Mouse (Mus musculus) lung, postnatal 25 days (tissue): ENCODE results near the gene Macf1.

Experiments
- DNase-seq: peaks from one replicate; pipeline ENCODE4 v3.0.0; 2022; ENCODE audit warnings: low spot score

The Macf1 gene

DNA sequence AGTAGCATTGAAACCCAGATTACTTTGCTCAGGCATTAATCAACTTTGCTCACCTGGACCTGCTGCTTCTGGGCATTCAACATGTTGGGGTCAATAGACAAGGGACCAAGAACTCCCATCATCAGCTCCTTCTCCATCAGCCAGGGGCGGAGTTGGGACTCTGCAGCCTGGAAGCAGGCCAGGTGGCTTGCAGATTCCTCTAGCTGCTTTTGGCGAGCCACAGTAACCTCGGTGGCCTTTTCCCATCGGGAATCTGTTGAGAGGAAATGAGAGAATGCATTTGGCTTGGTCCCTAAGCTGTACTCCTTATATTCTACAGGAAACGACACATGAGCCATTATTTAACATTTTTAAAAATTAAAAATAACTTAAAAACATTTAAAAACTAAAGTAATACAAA is 245.7 kb downstream of the Macf1 start:
- DNase-seq: peak; percentile 36

- no peak for DNase-seq
Measured at GRCm38 (mm10) chr4:123433171-123433570, 251.0 kb downstream of the Macf1 start.

DNA sequence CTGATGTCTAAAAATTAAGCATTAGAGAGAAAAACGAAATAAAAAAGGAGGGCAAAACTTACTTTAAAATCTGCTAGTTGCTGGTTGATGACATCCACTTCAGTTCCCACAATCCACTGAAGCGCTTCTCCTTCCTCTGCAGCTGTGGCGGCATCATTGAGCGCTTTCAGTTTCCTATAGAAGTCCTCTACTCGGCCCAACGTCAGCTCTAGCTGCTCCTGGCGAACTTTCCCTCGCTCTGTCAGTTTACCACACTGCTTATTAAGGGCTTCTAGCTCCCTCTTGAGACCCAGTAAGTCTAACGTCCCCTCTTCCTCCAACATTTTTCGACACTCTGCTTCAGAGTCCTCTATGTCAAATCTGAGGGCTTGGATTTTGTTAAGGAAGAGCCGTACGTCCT is 252.2 kb downstream of the Macf1 start:
- no peak for DNase-seq

DNA sequence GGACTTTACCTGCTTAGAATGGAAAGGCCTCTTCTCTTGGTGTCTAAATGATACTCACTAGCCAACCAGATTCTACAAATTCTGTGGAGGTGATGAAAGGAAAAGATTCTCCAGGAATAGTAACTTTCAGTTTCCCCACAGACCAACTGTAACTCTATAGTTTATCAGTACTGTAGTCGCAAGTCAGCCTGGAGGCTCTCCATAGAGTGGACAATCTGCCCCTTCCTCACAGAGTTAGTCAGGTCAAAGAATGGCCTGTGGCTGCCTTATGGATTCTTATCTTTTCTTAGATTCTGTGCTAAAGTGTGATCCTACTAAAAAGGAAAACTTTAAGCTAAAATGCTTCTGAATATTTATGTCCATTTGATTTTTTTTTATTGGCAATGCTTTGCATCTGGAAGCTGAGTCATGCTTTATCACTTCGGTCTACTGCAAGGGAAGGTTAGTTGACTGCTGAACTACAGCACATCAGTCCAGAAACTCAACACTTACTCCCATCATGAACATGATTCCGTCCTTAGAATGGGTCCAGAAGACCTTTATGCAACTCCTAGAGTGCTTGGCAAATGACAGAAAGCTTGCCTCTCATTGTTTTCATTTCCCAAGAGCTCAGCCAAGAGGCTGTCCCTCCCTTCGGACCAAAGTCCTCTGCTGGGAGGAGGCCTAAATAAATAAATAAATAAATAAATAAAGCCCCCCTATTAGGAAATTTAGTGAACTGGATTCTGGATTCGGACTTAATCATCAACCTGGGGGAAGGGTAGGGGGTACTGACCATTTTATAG is 256.1 kb downstream of the Macf1 start:
- DNase-seq: no peak

DNA sequence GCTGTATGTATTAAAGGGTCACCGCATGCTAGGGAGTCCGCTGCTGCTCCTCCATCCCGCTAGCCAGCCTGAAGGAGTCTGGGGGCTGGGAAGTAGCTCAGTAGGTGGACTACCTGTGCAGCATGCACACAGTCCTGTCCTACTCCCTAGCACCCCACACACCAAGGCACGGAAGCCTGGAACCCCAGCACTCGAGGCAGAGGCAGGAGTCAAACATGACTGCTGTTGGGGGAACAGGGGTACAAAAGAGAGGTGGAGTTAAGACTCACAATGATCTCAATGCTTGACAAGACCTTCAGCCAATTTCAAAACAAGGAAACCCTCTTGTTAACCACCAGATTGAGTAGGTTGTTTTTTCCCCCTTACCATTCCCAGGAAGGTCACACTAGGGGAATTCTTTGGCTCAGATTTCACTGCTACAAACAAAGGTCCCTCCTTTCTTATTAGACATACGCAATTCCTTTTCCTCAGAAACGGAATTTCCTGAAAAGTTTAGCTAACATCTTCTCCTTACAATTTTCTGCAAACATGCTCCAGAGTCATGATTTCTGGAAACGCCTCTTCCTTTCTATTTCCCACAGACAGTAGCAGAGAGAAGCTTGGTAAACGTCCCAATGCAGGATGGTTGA is 256.8 kb downstream of the Macf1 start:
- DNase-seq: no peak

DNA sequence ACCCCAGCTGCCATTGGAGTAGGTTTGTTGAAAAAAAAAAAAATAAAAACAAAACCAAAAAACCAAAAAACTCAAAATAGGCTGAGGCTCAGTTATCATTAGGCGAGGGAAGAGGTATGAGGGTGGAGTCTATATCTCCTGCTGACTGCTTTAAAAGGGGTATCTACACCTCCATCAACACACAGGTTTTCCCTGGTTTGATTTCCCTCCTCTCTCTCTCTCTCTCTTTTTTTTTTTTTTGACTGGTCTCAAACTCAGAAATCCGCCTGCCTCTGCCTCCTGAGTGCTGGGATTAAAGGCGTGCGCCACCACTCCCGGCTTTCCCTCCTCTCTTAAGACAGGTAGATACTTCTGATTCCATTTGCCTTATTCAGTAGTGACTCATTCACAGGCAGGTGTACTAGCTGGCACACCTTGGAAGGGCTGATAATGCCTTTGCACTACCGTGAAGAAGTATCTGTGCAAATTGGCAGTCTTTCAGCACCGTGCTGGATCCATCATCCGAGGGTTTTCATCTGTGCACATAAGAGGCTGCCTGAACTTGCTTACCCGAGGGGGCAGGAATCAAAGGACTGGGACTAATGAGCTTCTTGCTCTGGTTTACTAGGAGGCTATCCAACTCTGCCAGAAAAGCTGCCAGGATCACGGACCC is 257.6 kb downstream of the Macf1 start:
- DNase-seq: no peak

- DNase-seq: peak; percentile 81
Measured at GRCm38 (mm10) chr4:123425672-123426272, 258.4 kb downstream of the Macf1 start.

DNA sequence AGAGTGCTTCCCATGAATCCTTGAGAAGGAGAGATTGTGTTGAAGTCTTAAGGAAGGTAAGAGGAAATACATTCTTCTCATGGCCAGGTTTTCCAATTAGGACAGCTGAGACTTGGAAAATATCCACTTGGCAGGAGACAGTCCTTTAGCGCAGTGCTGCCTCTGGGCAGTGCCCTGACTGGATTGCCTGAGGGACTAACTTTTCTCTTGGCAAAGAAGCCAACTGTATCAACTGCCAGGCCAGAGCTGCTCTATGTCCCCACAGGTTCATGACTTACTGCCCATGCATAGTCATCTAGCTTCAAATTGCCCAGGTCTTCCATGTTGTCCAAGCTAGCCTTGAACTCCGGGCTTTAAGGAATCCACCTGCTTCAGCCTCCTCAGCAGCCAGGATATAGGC is 260.1 kb downstream of the Macf1 start:
- no peak for DNase-seq

DNA sequence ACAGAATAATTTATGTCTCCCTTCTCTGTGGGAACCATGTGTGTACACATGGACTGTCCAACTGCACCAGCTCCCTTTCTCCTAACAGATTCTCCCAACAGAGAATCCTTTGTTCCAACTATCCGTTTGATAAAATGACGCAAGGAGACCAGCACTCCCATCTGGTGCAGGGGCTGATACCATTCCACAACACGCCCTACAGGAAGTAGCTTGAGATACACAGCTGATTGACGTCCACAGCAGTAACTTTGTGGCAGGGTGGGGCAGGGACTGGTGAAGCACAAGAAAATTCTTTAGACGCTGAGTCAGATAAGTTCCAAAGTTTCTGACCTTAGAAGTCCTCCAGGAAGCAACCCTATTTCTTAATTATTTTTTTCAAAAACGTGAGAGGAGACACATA is 261.3 kb downstream of the Macf1 start:
- DNase-seq: peak; percentile 88

DNA sequence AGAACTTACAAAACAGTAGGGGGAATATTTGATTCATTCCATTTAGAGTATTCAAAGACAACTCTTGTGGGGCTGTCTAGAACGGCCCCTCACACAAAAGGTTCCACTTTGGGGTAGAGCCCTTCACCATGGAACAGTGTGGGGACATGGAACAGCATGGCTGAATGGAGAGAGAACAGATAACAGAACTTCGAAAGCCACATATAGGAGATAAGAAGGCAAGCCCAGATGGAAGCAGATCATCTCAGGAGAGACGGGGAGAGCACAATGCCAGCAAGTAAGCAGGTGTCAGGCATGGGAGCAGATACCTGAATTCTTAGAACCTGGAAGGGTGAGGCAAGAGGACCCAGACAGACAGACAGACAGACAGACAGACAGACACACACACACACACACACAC is 266.1 kb downstream of the Macf1 start:
- DNase-seq: no peak

GRCm38 (mm10) chr4:123417478-123417877 is 266.7 kb downstream of the Macf1 start:
- no peak for DNase-seq

DNA sequence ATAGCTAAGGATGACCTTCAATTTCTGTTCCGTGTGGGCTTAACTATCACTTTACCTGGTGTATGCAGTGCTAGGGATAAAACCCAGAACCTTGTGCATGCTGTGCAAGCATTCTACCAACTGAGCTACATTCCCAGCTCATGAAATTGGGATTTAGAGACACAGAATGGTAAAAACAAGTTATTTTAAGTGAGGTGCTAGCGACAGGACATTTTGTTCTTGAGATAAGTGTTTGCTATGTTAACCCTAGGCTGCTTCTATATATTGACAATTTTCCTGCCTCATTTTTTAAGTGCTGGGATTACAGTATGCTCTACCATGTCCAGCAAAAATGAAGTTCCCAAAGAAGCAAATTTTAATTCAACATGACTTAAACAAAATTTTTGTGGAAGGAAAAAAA is 267.3 kb downstream of the Macf1 start:
- no peak for DNase-seq

- no peak for DNase-seq
Measured at GRCm38 (mm10) chr4:123415566-123415965, 268.6 kb downstream of the Macf1 start.

GRCm38 (mm10) chr4:123413876-123414275 is 270.3 kb downstream of the Macf1 start:
- no peak for DNase-seq

DNA sequence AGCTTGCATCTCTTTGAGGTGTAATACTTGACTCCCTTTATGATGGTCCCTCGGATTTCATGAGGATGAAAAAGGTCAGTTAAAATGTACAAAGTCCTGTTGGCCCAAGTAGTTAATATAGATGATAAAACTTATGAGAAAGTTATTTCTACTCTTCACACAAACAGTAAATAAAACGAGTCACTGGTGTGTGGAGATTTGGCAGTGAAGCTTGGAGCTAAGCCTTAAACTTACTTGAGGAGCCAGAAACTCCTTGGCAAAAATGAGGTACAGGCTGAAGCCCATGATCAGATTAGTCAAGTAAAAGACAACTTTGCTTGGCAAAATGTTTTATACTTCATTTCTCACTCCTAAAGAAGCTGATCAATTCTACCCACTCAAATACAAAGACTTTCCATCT is 271.2 kb downstream of the Macf1 start:
- no peak for DNase-seq

GRCm38 (mm10) chr4:123412528-123412878 is 271.7 kb downstream of the Macf1 start:
- no peak for DNase-seq

DNA sequence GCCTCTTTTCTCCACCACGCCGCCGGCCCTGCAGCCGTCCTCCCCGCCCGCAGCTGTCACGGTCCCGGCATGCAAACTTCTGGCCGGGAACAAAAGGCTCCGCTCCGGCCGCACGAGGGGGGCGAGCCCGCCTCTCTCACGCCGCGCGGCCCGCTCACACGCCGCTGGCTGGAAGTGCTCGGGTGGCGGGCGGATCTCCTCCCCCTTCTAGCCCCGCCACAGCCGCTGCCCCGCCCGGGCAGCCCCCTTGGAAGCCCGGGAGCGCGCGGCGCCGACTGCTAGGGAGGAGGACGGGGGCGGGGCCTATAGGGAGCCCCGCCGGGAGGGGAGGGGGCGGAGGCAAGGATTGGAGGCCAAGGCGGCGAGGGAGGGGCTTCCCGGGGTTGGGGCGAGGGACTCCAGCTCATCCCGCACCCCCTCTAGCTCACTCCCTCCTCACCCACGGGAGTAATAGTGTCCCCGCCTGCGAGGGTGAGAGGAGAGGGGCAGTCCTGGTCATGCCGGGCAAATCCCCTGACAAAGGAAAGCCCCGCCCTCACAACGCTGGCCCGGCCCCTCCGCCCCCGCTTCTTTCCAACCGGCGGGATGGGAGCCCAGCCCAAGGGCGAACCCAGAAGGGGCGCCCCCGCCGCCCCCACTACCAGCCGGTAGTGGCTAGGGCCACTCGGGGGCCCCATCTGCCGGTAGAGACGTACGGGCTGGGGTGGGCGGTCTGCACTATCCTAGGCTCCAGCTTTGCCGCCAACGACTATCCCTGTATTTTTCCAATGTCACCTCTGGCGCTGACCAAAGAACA is 272.2 kb downstream of the Macf1 start:
- DNase-seq: peak; percentile 90

GRCm38 (mm10) chr4:123411006-123411731 is 273.0 kb downstream of the Macf1 start:
- peak; percentile 67 for DNase-seq

GRCm38 (mm10) chr4:123409752-123410151 is 274.4 kb downstream of the Macf1 start:
- peak; percentile 57 for DNase-seq

DNA sequence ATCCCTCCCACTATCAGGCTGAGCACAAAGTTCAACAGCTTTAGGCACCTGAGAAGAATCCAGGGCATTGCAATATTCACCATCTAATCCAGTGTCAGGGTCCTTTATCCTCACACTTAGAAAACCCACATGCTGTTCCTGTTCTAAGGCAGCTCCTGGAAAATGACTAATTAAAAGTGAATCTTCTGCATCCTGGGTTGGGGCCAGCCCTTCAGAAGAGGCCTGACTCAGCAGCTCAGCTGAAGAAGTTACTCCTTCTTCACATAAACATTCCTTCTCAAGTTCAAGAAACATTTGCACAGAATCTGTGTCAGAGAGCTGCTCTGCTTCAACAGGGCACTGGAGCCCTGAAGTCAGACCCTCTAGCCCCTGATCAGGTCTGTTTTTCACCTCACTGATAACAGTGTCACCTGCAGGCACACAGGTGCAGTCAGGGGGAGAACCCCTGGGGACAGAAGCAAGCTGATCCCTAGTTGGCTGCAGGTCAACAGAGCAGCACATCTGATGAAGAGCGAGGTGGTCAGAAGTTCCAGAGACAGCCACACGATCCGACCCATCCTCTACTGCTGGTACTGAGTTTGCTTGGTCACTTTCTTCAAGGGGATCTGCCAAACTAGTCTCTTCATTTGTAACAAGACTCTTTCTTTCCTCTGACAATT is 275.0 kb downstream of the Macf1 start:
- DNase-seq: no peak

DNA sequence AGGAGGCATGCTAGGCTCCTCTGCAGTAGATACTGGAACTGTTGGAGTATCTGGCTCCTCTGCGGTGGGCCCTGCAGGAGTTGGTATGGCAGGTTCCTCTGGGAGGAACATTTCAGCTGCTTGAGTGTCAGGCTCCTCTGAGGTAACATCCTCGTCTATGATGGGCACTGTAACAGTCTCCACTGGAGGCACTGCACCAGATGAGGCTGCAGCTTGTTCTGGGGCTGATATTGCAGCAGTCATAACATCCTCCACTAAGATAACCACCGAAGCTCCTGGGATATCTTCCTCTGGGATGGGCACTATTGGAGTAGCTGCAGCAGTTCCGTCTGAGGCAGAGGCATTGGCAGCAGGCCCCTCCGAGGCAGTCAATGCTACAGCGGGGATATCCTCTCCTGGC is 276.4 kb downstream of the Macf1 start:
- DNase-seq: no peak
